ENCODE assay signal across 10 mouse cellular contexts in genomic region chr8:80847912-80848311, GRCm38 (mm10). TPM values are rescaled to one million over a fixed set of nuclear protein-coding genes. Genes with fewer than 3 reads are reported as not detected.
DNase-seq lines count a peak whose midpoint lies in the region; ATAC-seq and TF ChIP-seq lines count a peak whose summit lies in the region.
"Had no signal": no experiment of that assay in that cellular context is flagged by ENCODE, and none has a peak within 500 bp of the region (broad histone marks: within the 10 kb centered on the region; RNA-seq: fewer than 3 reads in every experiment).

No protein-coding gene starts in this region.

- no peak overlapping the region for H3K4me3 ChIP-seq in left cerebral cortex, adult 2 months
- H3K4me3 ChIP-seq in kidney, postnatal 0 days (replicated peaks; ENCODE audit: low read depth, low read length) = no peak overlapping the region
- H3K4me3 ChIP-seq in forebrain, embryonic 16.5 days (replicated peaks; ENCODE audit: low read length) = no peak overlapping the region
- H3K4me3 ChIP-seq: megakaryocyte, embryonic 14.5 days had no signal

- 52% methylated on average over 9 of the region's 9 CpGs for WGBS in kidney, postnatal 0 days
- 52% methylated on average over 9 of the region's 9 CpGs for WGBS in forebrain, embryonic 16.5 days

- no peaks in the 10 kb centered on the region for H3K9me3 ChIP-seq in kidney, postnatal 0 days (replicated peaks; ENCODE audit: low read length)
- no peaks in the 10 kb centered on the region for H3K9me3 ChIP-seq in forebrain, embryonic 16.5 days (ENCODE audit: control insufficient read depth, low read length)
- H3K9me3 ChIP-seq: megakaryocyte, embryonic 14.5 days had no signal

- peak overlapping the region; percentile 28; the same call in 1 of the 2 replicates for H3K27ac ChIP-seq in left cerebral cortex, adult 2 months
- H3K27ac ChIP-seq in kidney, postnatal 0 days = peak overlapping the region; percentile 57
- no peak overlapping the region for H3K27ac ChIP-seq in forebrain, embryonic 16.5 days (ENCODE audit: low read length)

- no peak overlapping the region for H3K9ac ChIP-seq in kidney, postnatal 0 days (ENCODE audit: low read depth, low read length)
- H3K9ac ChIP-seq in forebrain, embryonic 16.5 days (replicated peaks; ENCODE audit: low read depth, low read length) = no peak overlapping the region

- no peak for ATAC-seq in kidney, postnatal 0 days (replicated peaks; ENCODE audit: low FRiP score, low read depth)
- ATAC-seq in forebrain, embryonic 16.5 days = no peak

- no peak for TF ChIP-seq CTCF in left cerebral cortex, adult 2 months (IDR thresholded peaks at IDR 0.05)
- TF ChIP-seq CTCF in kidney, postnatal 0 days (IDR thresholded peaks at IDR 0.05; ENCODE audit: low read depth) = no peak

- intact Hi-C loops in left cerebral cortex, adult 2 months (cut with DNase I) = no loop called here

- H3K27me3 ChIP-seq in kidney, postnatal 0 days (ENCODE audit: insufficient read depth, low read length) = no peaks in the 10 kb centered on the region
- H3K27me3 ChIP-seq in forebrain, embryonic 16.5 days (replicated peaks; ENCODE audit: control insufficient read depth, insufficient read depth, low read length) = no peaks in the 10 kb centered on the region
- H3K27me3 ChIP-seq: CH12.LX had no signal

- DNase-seq in left cerebral cortex, adult 2 months (ENCODE audit: extremely low spot score in 1 of 2, low spot score in 2 of 2) = no peak
- no peak for DNase-seq in left cerebral cortex, adult 8-10 months (ENCODE audit: low spot score in 2 of 2)
- peak; percentile 75 to 85 for DNase-seq in heart, adult 9 months (ENCODE audit: low spot score in 2 of 2)
- DNase-seq in kidney, postnatal 0 days (ENCODE audit: low spot score) = no peak
- peak; percentile 79 for DNase-seq in skeletal muscle tissue, adult 2 months (ENCODE audit: low read depth, low spot score)
- DNase-seq in layer of hippocampus, adult 8-10 months (ENCODE audit: low spot score in 2 of 2) = no peak
- DNase-seq in thymus, postnatal 25 days = no peak

- H3K36me3 ChIP-seq in kidney, postnatal 0 days (ENCODE audit: insufficient read depth, low read length) = no peaks in the 10 kb centered on the region
- no peaks in the 10 kb centered on the region for H3K36me3 ChIP-seq in forebrain, embryonic 16.5 days (ENCODE audit: control insufficient read depth, insufficient read depth)

- H3K4me2 ChIP-seq in kidney, postnatal 0 days (ENCODE audit: low read length) = no peak overlapping the region
- H3K4me2 ChIP-seq in forebrain, embryonic 16.5 days (ENCODE audit: low read length) = no peak overlapping the region

- peaks cover 18% of the 10 kb centered on the region; the same call in 1 of the 2 replicates for H3K4me1 ChIP-seq in kidney, postnatal 0 days (replicated peaks; ENCODE audit: insufficient read depth, low read length)
- H3K4me1 ChIP-seq in forebrain, embryonic 16.5 days (replicated peaks; ENCODE audit: control insufficient read depth, insufficient read depth, low read length) = peaks cover 7% of the 10 kb centered on the region; the same call in 1 of the 2 replicates

RNA-seq across cellular contexts. Expression of gene Gab1, which starts 32.4 kb away (rescaled TPM):
- 10 to 100 TPM; 11.4 to 13.0 TPM for total RNA-seq in left cerebral cortex, adult 2 months (2021)
- total RNA-seq in left cerebral cortex, adult 8-10 months (2022) = 10 to 100 TPM; 17.7 to 23.4 (median 20.4) TPM
- polyA plus RNA-seq in kidney, postnatal 0 days (2015; fragmentation: Nextera tagmentation; extraction: Ambion mirVana) = 14.1 and 14.9 TPM in 2 replicates
- total RNA-seq in layer of hippocampus, adult 8-10 months (2022) = 10 to 100 TPM; 19.4 to 24.9 (median 22.3) TPM
- 10.6 and 11.8 TPM in 2 replicates for polyA plus RNA-seq in forebrain, embryonic 16.5 days (2015; fragmentation: Nextera tagmentation; extraction: Ambion mirVana)

Comparison
In these comparisons a context has a peak if more than half of its experiments do, and no peak if none do; other contexts are left out.
1. DNase-seq: peak in heart, adult 9 months (2 of 2) and skeletal muscle tissue, adult 2 months (single experiment); none in left cerebral cortex, adult 2 months (0 of 2), left cerebral cortex, adult 8-10 months (0 of 2), kidney, postnatal 0 days (single experiment), layer of hippocampus, adult 8-10 months (0 of 2) and thymus, postnatal 25 days (single experiment).